Mouse (Mus musculus) ES-Bruce4 (cell line): ENCODE data around the gene Gdap1l1.

Experiments
- EP300 ChIP-seq: IDR thresholded peaks from 2 replicates; pipeline ENCODE4 v1.6.1; 2011; ENCODE audit warnings: low read depth, low read length; ENCODE audit not compliant: insufficient read depth
- POLR2A ChIP-seq: IDR thresholded peaks from one replicate; pipeline ENCODE4 v1.8.1; 2011; ENCODE audit warnings: low read length; ENCODE audit not compliant: insufficient read depth

DNA sequence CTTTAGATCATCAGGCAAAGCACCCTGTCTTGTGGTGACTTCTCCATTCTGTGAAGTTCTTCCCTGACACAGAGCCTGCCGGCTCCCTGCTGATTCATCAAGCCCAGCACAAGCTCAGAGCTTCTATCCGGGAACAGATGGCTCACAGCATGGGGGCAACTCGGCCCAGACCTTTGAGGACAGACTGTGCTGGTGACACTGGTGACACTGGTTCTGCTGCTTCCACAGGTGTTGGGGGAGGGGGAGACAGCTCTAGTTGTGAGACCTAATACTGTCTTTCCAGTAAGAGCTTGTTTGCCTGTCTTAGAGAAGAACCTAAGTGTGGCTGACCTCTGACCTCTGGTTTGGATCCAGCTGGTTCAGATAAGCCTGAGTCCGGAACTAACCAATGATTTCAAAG is 4.3 kb upstream of the Gdap1l1 start:
- TF ChIP-seq POLR2A, result no peak
- peak; percentile 87 for TF ChIP-seq EP300
